Mouse (Mus musculus): ENCODE results near the gene Fam193b. TPM values are rescaled to one million over a fixed set of nuclear protein-coding genes. Genes with fewer than 3 reads are reported as not detected.

Fam193b gene
- polyA plus RNA-seq, 1 experiment from 2014 or later: 51.0 TPM

- Histone ChIP-seq H3K9ac (ENCODE audit: low read length) (no peak overlapping the region), H3K36me3 (ENCODE audit: control insufficient read depth, insufficient read depth, low read length) (peaks cover 2% of the 10 kb centered on the region; the same call in 1 of the 2 replicates), H3K27me3 (ENCODE audit: control insufficient read depth, insufficient read depth, low read length) (no peaks in the 10 kb centered on the region), H3K4me2 (ENCODE audit: low read depth) (no peak overlapping the region), H3K4me1 (ENCODE audit: control insufficient read depth, insufficient read depth, low read length) (peaks cover 11% of the 10 kb centered on the region), H3K27ac (ENCODE audit: low read depth, low read length) (no peak overlapping the region), H3K4me3 (ENCODE audit: low read depth, low read length) (no peak overlapping the region), H3K9me3 (ENCODE audit: control insufficient read depth, low read length) (no peaks in the 10 kb centered on the region)
- no peak for ATAC-seq (ENCODE audit: insufficient read depth, low FRiP score, low TSS enrichment)
- no peak for DNase-seq (ENCODE audit: low spot score)
- 94% methylated on average over 2 of the region's 2 CpGs for WGBS
Observed at GRCm38 (mm10) chr13:55567949-55568348, 3.0 kb downstream of the Fam193b start.

- no peak for ATAC-seq (ENCODE audit: insufficient read depth, low FRiP score, low TSS enrichment)
- Histone ChIP-seq H3K27ac (ENCODE audit: low read depth, low read length) (no peak overlapping the region), H3K4me3 (ENCODE audit: low read depth, low read length) (no peak overlapping the region), H3K9me3 (ENCODE audit: control insufficient read depth, low read length) (no peaks in the 10 kb centered on the region), H3K36me3 (ENCODE audit: control insufficient read depth, insufficient read depth, low read length) (peaks cover 2% of the 10 kb centered on the region; the same call in 1 of the 2 replicates), H3K9ac (ENCODE audit: low read length) (no peak overlapping the region), H3K4me2 (ENCODE audit: low read depth) (no peak overlapping the region), H3K27me3 (ENCODE audit: control insufficient read depth, insufficient read depth, low read length) (no peaks in the 10 kb centered on the region), H3K4me1 (ENCODE audit: control insufficient read depth, insufficient read depth, low read length) (peaks cover 11% of the 10 kb centered on the region)
- no peak for DNase-seq (ENCODE audit: low spot score)
- WGBS: 92% methylated on average over 6 of the region's 6 CpGs
Observed at GRCm38 (mm10) chr13:55567001-55567400, 3.9 kb downstream of the Fam193b start.

- 79% methylated on average over 7 of the region's 7 CpGs for WGBS
- Histone ChIP-seq H3K27ac (ENCODE audit: low read depth, low read length) (no peak overlapping the region), H3K4me3 (ENCODE audit: low read depth, low read length) (no peak overlapping the region), H3K9me3 (ENCODE audit: control insufficient read depth, low read length) (no peaks in the 10 kb centered on the region), H3K27me3 (ENCODE audit: control insufficient read depth, insufficient read depth, low read length) (no peaks in the 10 kb centered on the region), H3K36me3 (ENCODE audit: control insufficient read depth, insufficient read depth, low read length) (peaks cover 2% of the 10 kb centered on the region; the same call in 1 of the 2 replicates), H3K4me1 (ENCODE audit: control insufficient read depth, insufficient read depth, low read length) (0 out of 2 replicates have a peak, but pooled peaks cover 1% of the 10 kb centered on the region), H3K9ac (ENCODE audit: low read length) (no peak overlapping the region), H3K4me2 (ENCODE audit: low read depth) (no peak overlapping the region)
- no peak for ATAC-seq (ENCODE audit: insufficient read depth, low FRiP score, low TSS enrichment)
- no peak for DNase-seq (ENCODE audit: low spot score)
Observed at GRCm38 (mm10) chr13:55563266-55563879, 7.5 kb downstream of the Fam193b start.

GRCm38 (mm10) chr13:55557499-55557898 lies 13.4 kb downstream of the Fam193b start:
- Histone ChIP-seq H3K9me3 (ENCODE audit: control insufficient read depth, low read length) (no peaks in the 10 kb centered on the region), H3K36me3 (ENCODE audit: control insufficient read depth, insufficient read depth, low read length) (peaks cover 8% of the 10 kb centered on the region), H3K4me1 (ENCODE audit: control insufficient read depth, insufficient read depth, low read length) (no peaks in the 10 kb centered on the region), H3K9ac (ENCODE audit: low read length) (no peak overlapping the region), H3K4me3 (ENCODE audit: low read depth, low read length) (no peak overlapping the region), H3K27ac (ENCODE audit: low read depth, low read length) (no peak overlapping the region), H3K4me2 (ENCODE audit: low read depth) (no peak overlapping the region), H3K27me3 (ENCODE audit: control insufficient read depth, insufficient read depth, low read length) (no peaks in the 10 kb centered on the region)
- DNase-seq (ENCODE audit: low spot score) (no peak), ATAC-seq (ENCODE audit: insufficient read depth, low FRiP score, low TSS enrichment) (no peak)
- 83% methylated on average over 6 of the region's 6 CpGs for WGBS

- no peak for DNase-seq (ENCODE audit: low spot score)
- ATAC-seq (ENCODE audit: insufficient read depth, low FRiP score, low TSS enrichment): no peak
- H3K4me2 ChIP-seq (ENCODE audit: low read depth): no peak overlapping the region
- no peaks in the 10 kb centered on the region for H3K27me3 ChIP-seq (ENCODE audit: control insufficient read depth, insufficient read depth, low read length)
- no peaks in the 10 kb centered on the region for H3K9me3 ChIP-seq (ENCODE audit: control insufficient read depth, low read length)
- H3K9ac ChIP-seq (ENCODE audit: low read length): no peak overlapping the region
- no peak overlapping the region for H3K4me3 ChIP-seq (ENCODE audit: low read depth, low read length)
- H3K36me3 ChIP-seq (ENCODE audit: control insufficient read depth, insufficient read depth, low read length): peaks cover 8% of the 10 kb centered on the region
- 95% methylated on average over 9 of the region's 9 CpGs for WGBS
- H3K4me1 ChIP-seq (ENCODE audit: control insufficient read depth, insufficient read depth, low read length): no peaks in the 10 kb centered on the region
- H3K27ac ChIP-seq (ENCODE audit: low read depth, low read length): no peak overlapping the region
Observed at GRCm38 (mm10) chr13:55555921-55556320, 15.0 kb downstream of the Fam193b start.

GRCm38 (mm10) chr13:55549061-55549460 lies 21.9 kb downstream of the Fam193b start:
- no peaks in the 10 kb centered on the region for H3K4me1 ChIP-seq (ENCODE audit: control insufficient read depth, insufficient read depth, low read length)
- no peak overlapping the region for H3K9ac ChIP-seq (ENCODE audit: low read length)
- DNase-seq (ENCODE audit: low spot score): no peak
- ATAC-seq (ENCODE audit: insufficient read depth, low FRiP score, low TSS enrichment): no peak
- WGBS: 92% methylated on average over 15 of the region's 15 CpGs
- no peak overlapping the region for H3K4me3 ChIP-seq (ENCODE audit: low read depth, low read length)
- peaks cover 17% of the 10 kb centered on the region for H3K36me3 ChIP-seq (ENCODE audit: control insufficient read depth, insufficient read depth, low read length)
- H3K9me3 ChIP-seq (ENCODE audit: control insufficient read depth, low read length): no peaks in the 10 kb centered on the region
- H3K27me3 ChIP-seq (ENCODE audit: control insufficient read depth, insufficient read depth, low read length): no peaks in the 10 kb centered on the region
- no peak overlapping the region for H3K27ac ChIP-seq (ENCODE audit: low read depth, low read length)
- H3K4me2 ChIP-seq (ENCODE audit: low read depth): no peak overlapping the region

- Histone ChIP-seq H3K4me1 (ENCODE audit: control insufficient read depth, insufficient read depth, low read length) (no peaks in the 10 kb centered on the region), H3K27me3 (ENCODE audit: control insufficient read depth, insufficient read depth, low read length) (no peaks in the 10 kb centered on the region), H3K4me3 (ENCODE audit: low read depth, low read length) (no peak overlapping the region), H3K9me3 (ENCODE audit: control insufficient read depth, low read length) (no peaks in the 10 kb centered on the region), H3K9ac (ENCODE audit: low read length) (no peak overlapping the region), H3K4me2 (ENCODE audit: low read depth) (no peak overlapping the region), H3K36me3 (ENCODE audit: control insufficient read depth, insufficient read depth, low read length) (peaks cover 19% of the 10 kb centered on the region), H3K27ac (ENCODE audit: low read depth, low read length) (no peak overlapping the region)
- DNase-seq (ENCODE audit: low spot score) (no peak), ATAC-seq (ENCODE audit: insufficient read depth, low FRiP score, low TSS enrichment) (no peak)
- WGBS: 91% methylated on average over 5 of the region's 5 CpGs
Observed at GRCm38 (mm10) chr13:55548426-55548825, 22.5 kb downstream of the Fam193b start.

GRCm38 (mm10) chr13:55547916-55548315 lies 23.0 kb downstream of the Fam193b start:
- 85% methylated on average over 2 of the region's 2 CpGs for WGBS

GRCm38 (mm10) chr13:55544792-55545191 lies 26.1 kb downstream of the Fam193b start:
- no peak overlapping the region for H3K4me2 ChIP-seq (ENCODE audit: low read depth)
- no peaks in the 10 kb centered on the region for H3K4me1 ChIP-seq (ENCODE audit: control insufficient read depth, insufficient read depth, low read length)
- no peaks in the 10 kb centered on the region for H3K27me3 ChIP-seq (ENCODE audit: control insufficient read depth, insufficient read depth, low read length)
- peaks cover 33% of the 10 kb centered on the region for H3K36me3 ChIP-seq (ENCODE audit: control insufficient read depth, insufficient read depth, low read length)
- H3K9ac ChIP-seq (ENCODE audit: low read length): no peak overlapping the region
- no peak overlapping the region for H3K4me3 ChIP-seq (ENCODE audit: low read depth, low read length)
- DNase-seq (ENCODE audit: low spot score) (no peak), ATAC-seq (ENCODE audit: insufficient read depth, low FRiP score, low TSS enrichment) (no peak)
- no peak overlapping the region for H3K27ac ChIP-seq (ENCODE audit: low read depth, low read length)
- WGBS: 93% methylated on average over 6 of the region's 6 CpGs
- H3K9me3 ChIP-seq (ENCODE audit: control insufficient read depth, low read length): no peaks in the 10 kb centered on the region

More at GRCm38 (mm10) chr13:55547916-55548315, 23.0 kb downstream of the Fam193b start:
- Histone ChIP-seq H3K27me3 (ENCODE audit: control insufficient read depth, insufficient read depth, low read length) (no peaks in the 10 kb centered on the region), H3K9me3 (ENCODE audit: control insufficient read depth, low read length) (no peaks in the 10 kb centered on the region), H3K36me3 (ENCODE audit: control insufficient read depth, insufficient read depth, low read length) (peaks cover 19% of the 10 kb centered on the region), H3K9ac (ENCODE audit: low read length) (no peak overlapping the region), H3K4me3 (ENCODE audit: low read depth, low read length) (no peak overlapping the region), H3K27ac (ENCODE audit: low read depth, low read length) (no peak overlapping the region), H3K4me2 (ENCODE audit: low read depth) (no peak overlapping the region), H3K4me1 (ENCODE audit: control insufficient read depth, insufficient read depth, low read length) (no peaks in the 10 kb centered on the region)
- no peak for ATAC-seq (ENCODE audit: insufficient read depth, low FRiP score, low TSS enrichment)
- no peak for DNase-seq (ENCODE audit: low spot score)

Data from neural tube, embryonic 11.5 days (tissue).